In genomic region chr16:11909035-11909591, GRCm38 (mm10) we compare ENCODE assay signal across 7 mouse cellular contexts. TPM values are rescaled to one million over a fixed set of nuclear protein-coding genes. Genes with fewer than 3 reads are reported as not detected.
DNase-seq lines count a peak whose midpoint lies in the region; ATAC-seq lines count a peak whose summit lies in the region.

TSS of gene Cpped1 (minus strand) at chr16:11909445.

- H3K36me3 ChIP-seq in embryonic facial prominence, embryonic 11.5 days (replicated peaks; ENCODE audit: control insufficient read depth, insufficient read depth, low read depth, low read length): no peaks in the 10 kb centered on the region
- H3K36me3 ChIP-seq in limb, embryonic 11.5 days (ENCODE audit: control insufficient read depth, insufficient read depth, low read length): no peaks in the 10 kb centered on the region
- H3K36me3 ChIP-seq in midbrain, embryonic 14.5 days (ENCODE audit: control insufficient read depth, insufficient read depth, low read length): no peaks in the 10 kb centered on the region

- H3K9ac ChIP-seq in embryonic facial prominence, embryonic 11.5 days (replicated peaks; ENCODE audit: low read length): peak within 1 kb of the TSS; percentile 79
- peak within 1 kb of the TSS; percentile 74 for H3K9ac ChIP-seq in limb, embryonic 11.5 days (ENCODE audit: low read length)
- peak within 1 kb of the TSS; percentile 69 for H3K9ac ChIP-seq in midbrain, embryonic 14.5 days (replicated peaks; ENCODE audit: low read length)

- peak within 1 kb of the TSS; percentile 64 for H3K4me2 ChIP-seq in embryonic facial prominence, embryonic 11.5 days (ENCODE audit: low read depth, low read length)
- peak within 1 kb of the TSS; percentile 54 for H3K4me2 ChIP-seq in limb, embryonic 11.5 days (ENCODE audit: low read depth, severe bottlenecking)
- H3K4me2 ChIP-seq in midbrain, embryonic 14.5 days (ENCODE audit: low read length): peak within 1 kb of the TSS; percentile 60

- H3K4me1 ChIP-seq in embryonic facial prominence, embryonic 11.5 days (ENCODE audit: control insufficient read depth, insufficient read depth, low read length): no peaks in the 10 kb centered on the region
- H3K4me1 ChIP-seq in limb, embryonic 11.5 days (ENCODE audit: control insufficient read depth, insufficient read depth, low read length): 0 out of 2 replicates have a peak, but pooled peaks cover 2% of the 10 kb centered on the region
- peaks cover 12% of the 10 kb centered on the region for H3K4me1 ChIP-seq in midbrain, embryonic 14.5 days (ENCODE audit: control insufficient read depth, insufficient read depth, low read length)

- DNase-seq in adrenal gland, postnatal 14 days: peak; percentile 94
- peak; percentile 88 for DNase-seq in embryonic facial prominence, embryonic 11.5 days (ENCODE audit: low spot score)
- peak; percentile 91 for DNase-seq in kidney, adult 18-20 months
- DNase-seq in limb, embryonic 11.5 days (ENCODE audit: low spot score): peak; percentile 92
- DNase-seq in midbrain, embryonic 14.5 days: peak; percentile 92
- peak; percentile 71 to 88 for DNase-seq in spleen, adult 18-20 months

- no peaks in the 10 kb centered on the region for H3K9me3 ChIP-seq in embryonic facial prominence, embryonic 11.5 days (replicated peaks; ENCODE audit: control insufficient read depth, low read length)
- no peaks in the 10 kb centered on the region for H3K9me3 ChIP-seq in limb, embryonic 11.5 days (ENCODE audit: control insufficient read depth, low read length)
- no peaks in the 10 kb centered on the region for H3K9me3 ChIP-seq in midbrain, embryonic 14.5 days (ENCODE audit: control insufficient read depth, low read length)

- H3K27ac ChIP-seq in embryonic facial prominence, embryonic 11.5 days (replicated peaks; ENCODE audit: low read depth, low read length): peak within 1 kb of the TSS; percentile 47; the same call in 1 of the 2 replicates
- H3K27ac ChIP-seq in limb, embryonic 11.5 days (replicated peaks; ENCODE audit: low read depth, low read length): no peak within 1 kb of the TSS
- H3K27ac ChIP-seq in midbrain, embryonic 14.5 days (replicated peaks; ENCODE audit: low read depth, low read length): peak within 1 kb of the TSS; percentile 82

- under 1% methylated on average over 32 of the region's 32 CpGs for WGBS in embryonic facial prominence, embryonic 11.5 days
- 0% methylated on average over 32 of the region's 32 CpGs for whole genome bisulfite sequencing in limb, embryonic 11.5 days
- under 1% methylated on average over 32 of the region's 32 CpGs for WGBS in midbrain, embryonic 14.5 days

- H3K27me3 ChIP-seq in embryonic facial prominence, embryonic 11.5 days (ENCODE audit: control insufficient read depth, insufficient read depth, low read length): no peaks in the 10 kb centered on the region
- H3K27me3 ChIP-seq in limb, embryonic 11.5 days (ENCODE audit: control insufficient read depth, insufficient read depth, low read length): no peaks in the 10 kb centered on the region
- H3K27me3 ChIP-seq in midbrain, embryonic 14.5 days (ENCODE audit: control insufficient read depth, insufficient read depth, low read length): no peaks in the 10 kb centered on the region

- ATAC-seq in embryonic facial prominence, embryonic 11.5 days (replicated peaks; ENCODE audit: insufficient number of reproducible peaks, low FRiP score, low TSS enrichment, low read depth): peak; percentile 97
- peak; percentile 93 for ATAC-seq in granulocyte monocyte progenitor cell, adult 5-6 weeks (replicated peaks; ENCODE audit: poor library complexity, severe bottlenecking)
- ATAC-seq in limb, embryonic 11.5 days (ENCODE audit: insufficient number of reproducible peaks, low FRiP score, low TSS enrichment, low read depth): peak; percentile 95
- ATAC-seq in midbrain, embryonic 14.5 days (ENCODE audit: low FRiP score, low TSS enrichment): peak; percentile 94

- H3K4me3 ChIP-seq in embryonic facial prominence, embryonic 11.5 days (ENCODE audit: low read depth, low read length): peak within 1 kb of the TSS; percentile 51
- peak within 1 kb of the TSS; percentile 45 for H3K4me3 ChIP-seq in limb, embryonic 11.5 days (ENCODE audit: low read depth, low read length)
- H3K4me3 ChIP-seq in midbrain, embryonic 14.5 days (replicated peaks; ENCODE audit: low read depth, low read length): peak within 1 kb of the TSS; percentile 52

RNA-seq across cellular contexts. Expression of gene Cpped1, which starts in this region (rescaled TPM):
- total RNA-seq in adrenal gland, postnatal 14 days (2021): 40.0 and 43.1 TPM in 2 replicates
- 27.0 and 27.9 TPM in 2 replicates for polyA plus RNA-seq in embryonic facial prominence, embryonic 11.5 days (2014; fragmentation: Nextera tagmentation; extraction: Ambion mirVana)
- total RNA-seq in granulocyte monocyte progenitor cell, adult 5-6 weeks (2014; fragmentation: Nextera tagmentation): 20.4 and 32.9 TPM in 2 replicates
- 14.2 and 23.7 TPM in 2 replicates for total RNA-seq in granulocyte monocyte progenitor cell, adult 5-6 weeks (2017)
- 18.4 and 18.6 TPM in 2 replicates for polyA plus RNA-seq in limb, embryonic 11.5 days (2014; fragmentation: Nextera tagmentation; extraction: Ambion mirVana)
- polyA plus RNA-seq in midbrain, embryonic 14.5 days (2014; fragmentation: Nextera tagmentation; extraction: Ambion mirVana): 17.7 and 21.2 TPM in 2 replicates
